Mouse (Mus musculus) heart, postnatal 0 days (tissue): ENCODE measurements around the gene AI661453.

Source experiments
- CTCF ChIP-seq: IDR thresholded peaks from 2 replicates; pipeline ENCODE4 v1.5.1; 2016; ENCODE audit warnings: antibody characterized with exemption, control low read depth, low read depth
- EP300 ChIP-seq: IDR thresholded peaks from 2 replicates; pipeline ENCODE4 v1.6.1; 2016; ENCODE audit warnings: antibody characterized with exemption, low read depth

DNA sequence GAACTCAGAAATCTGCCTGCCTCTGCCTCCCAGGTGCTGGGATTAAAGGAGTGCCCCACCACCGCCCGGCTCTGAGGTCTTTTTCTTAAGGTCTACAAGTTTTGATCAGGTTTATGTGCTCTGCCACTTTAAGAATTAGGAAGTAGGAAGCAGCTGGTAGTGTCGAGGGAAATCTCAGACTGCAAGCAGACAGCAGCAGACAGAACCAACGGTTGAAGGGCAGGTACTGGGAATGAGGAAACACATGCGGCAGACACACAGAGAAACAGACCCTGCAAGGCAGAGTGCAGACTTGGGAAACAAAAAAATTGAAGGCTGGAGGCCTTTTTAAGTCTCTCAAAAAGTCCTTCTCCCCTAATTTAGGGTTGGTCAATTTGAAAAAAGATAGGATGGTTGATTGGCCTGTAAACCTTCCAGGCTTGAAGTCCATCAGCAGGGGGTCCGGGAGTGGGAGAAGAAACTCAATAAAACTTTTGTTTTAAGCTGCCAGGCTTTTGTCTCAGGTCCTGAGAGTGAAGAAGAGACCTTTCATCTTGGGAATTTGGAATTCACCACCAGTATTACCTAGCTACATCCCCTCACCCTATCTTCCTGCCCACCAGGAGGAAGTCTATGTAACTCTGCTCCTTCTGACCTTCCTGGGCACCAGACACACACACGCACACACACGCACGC, 72.8 kb downstream of the AI661453 start:
- TF ChIP-seq CTCF (no peak), EP300 (no peak)
